Mouse (Mus musculus) ES-E14 (cell line): Measurements from ENCODE around the gene Grb2. TPM values are rescaled to one million over a fixed set of nuclear protein-coding genes. Genes with fewer than 3 reads are reported as not detected.

ENCODE experiments used
- DNase-seq: peaks from one replicate; pipeline ENCODE4 v3.0.0-alpha.2; 2013; ENCODE audit warnings: low read depth, low spot score
- H3K27ac ChIP-seq: 2 replicates; pipeline ENCODE4 v1.5.1; 2012; ENCODE audit warnings: low read depth, mild to moderate bottlenecking, low read length, moderate library complexity, mixed read lengths; ENCODE audit not compliant: poor library complexity, insufficient read depth, severe bottlenecking
- H3K36me3 ChIP-seq: 2 replicates; pipeline ENCODE4 v1.6.1; 2012; ENCODE audit warnings: mild to moderate bottlenecking, low read length, moderate library complexity, mixed read lengths; ENCODE audit not compliant: control insufficient read depth, poor library complexity, insufficient read depth, severe bottlenecking
- H3K4me1 ChIP-seq, 2 experiments: fragments of 150-350 bp in 1 of 2; sonication (generic) in 1 of 2; 2 replicates each; pipeline ENCODE4 v1.6.1; 2012; ENCODE audit warnings: low read length in 2 of 2, mild to moderate bottlenecking in 1 of 2, mixed read lengths in 1 of 2; ENCODE audit not compliant: control insufficient read depth in 2 of 2, insufficient read depth in 2 of 2, poor library complexity in 1 of 2
- H3K4me3 ChIP-seq, 2 experiments: fragments of 150-350 bp in 1 of 2; sonication (generic) in 1 of 2; 2 replicates each; pipeline ENCODE4 v1.5.1; 2012; ENCODE audit warnings: low read length in 2 of 2, low read depth in 1 of 2, mild to moderate bottlenecking in 1 of 2, mixed read lengths in 1 of 2; ENCODE audit not compliant: insufficient read depth in 1 of 2, poor library complexity in 1 of 2, severe bottlenecking in 1 of 2
- H3K9ac ChIP-seq: 2 replicates; pipeline ENCODE4 v1.6.1; 2012; ENCODE audit warnings: low read depth, mild to moderate bottlenecking, low read length, mixed read lengths; ENCODE audit not compliant: poor library complexity, insufficient read depth, severe bottlenecking
- H3K9me3 ChIP-seq: fragments of 150-350 bp; sonication (generic); 2 replicates; pipeline ENCODE4 v1.6.1; 2012; ENCODE audit warnings: low read depth, mild to moderate bottlenecking, low read length; ENCODE audit not compliant: control insufficient read depth, insufficient read depth
- CHD2 ChIP-seq: IDR thresholded peaks from 2 replicates; pipeline ENCODE4 v1.6.1; 2014; ENCODE audit warnings: mild to moderate bottlenecking, low read depth, low read length, inconsistent platforms
- HCFC1 ChIP-seq: IDR thresholded peaks from 2 replicates; pipeline ENCODE4 v1.6.1; 2012; ENCODE audit warnings: low read length, inconsistent platforms, borderline replicate concordance; ENCODE audit not compliant: insufficient read depth
- MAFK ChIP-seq: IDR thresholded peaks from 2 replicates; pipeline ENCODE4 v1.6.1; 2014; ENCODE audit warnings: mild to moderate bottlenecking, low read depth, low read length, inconsistent platforms; ENCODE audit not compliant: insufficient read depth
- ZC3H11A ChIP-seq: IDR thresholded peaks from 2 replicates; pipeline ENCODE4 v1.6.1; 2012; ENCODE audit warnings: low read depth, mild to moderate bottlenecking, inconsistent platforms, low read length, borderline replicate concordance
- ZNF384 ChIP-seq: IDR thresholded peaks from 2 replicates; pipeline ENCODE4 v1.6.1; 2012; ENCODE audit warnings: low read depth, low read length, inconsistent platforms
- in situ Hi-C, 2 experiments: fragments of 600-800 bp; cut with MboI; formaldehyde crosslinking; loops; one replicate each; pipeline ENCODE4 v1.15.1; 2025; ENCODE audit warnings: low sequenced_read_pairs in 2 of 2, inconsistent platforms in 1 of 2; ENCODE audit not compliant: unreplicated experiment in 2 of 2
- total RNA-seq: library from RNA; depleted of rRNA; stranded (reverse); fragments of 300-350 nt; gene quantifications from 2 replicates; pipeline ENCODE4 v1.2.3, GENCODE M21; 2012

The Grb2 gene
- total RNA-seq, 1 experiment = 24.4 TPM

GRCm38 (mm10) chr11:115677511-115677910 lies 30.9 kb downstream of the Grb2 start:
- Histone ChIP-seq H3K9me3 (no peaks in the 10 kb centered on the region), H3K4me1 (peaks cover 7 to 11% of the 10 kb centered on the region in 2 experiments; a peak in 2 of 4 replicates), H3K4me3 (no peak overlapping the region), H3K27ac (no peak overlapping the region), H3K9ac (no peak overlapping the region), H3K36me3 (peaks cover 1% of the 10 kb centered on the region; the same call in 1 of the 2 replicates)
- in situ Hi-C loops = no loop called here
- DNase-seq = no peak
- TF ChIP-seq HCFC1 (no peak), ZNF384 (no peak), CHD2 (no peak), ZC3H11A (no peak), MAFK (no peak)

- Histone ChIP-seq H3K9ac (no peak overlapping the region), H3K4me3 (no peak overlapping the region), H3K36me3 (no peaks in the 10 kb centered on the region; the same call in 1 of the 2 replicates), H3K9me3 (no peaks in the 10 kb centered on the region), H3K4me1 (peaks cover 9 to 17% of the 10 kb centered on the region in 2 experiments; a peak in 3 of 4 replicates), H3K27ac (no peak overlapping the region)
- in situ Hi-C loops = no loop called here
- DNase-seq = no peak
- TF ChIP-seq HCFC1 (no peak), ZC3H11A (no peak), ZNF384 (no peak), CHD2 (no peak), MAFK (no peak)
Measured at GRCm38 (mm10) chr11:115676738-115677137, 31.7 kb downstream of the Grb2 start.

- Histone ChIP-seq H3K4me3 (no peak overlapping the region), H3K27ac (no peak overlapping the region), H3K9me3 (no peaks in the 10 kb centered on the region), H3K4me1 (peaks cover 12 to 21% of the 10 kb centered on the region in 2 experiments; a peak in 3 of 4 replicates), H3K9ac (no peak overlapping the region), H3K36me3 (no peaks in the 10 kb centered on the region; the same call in 1 of the 2 replicates)
- no peak for DNase-seq
- in situ Hi-C loops = no loop called here
- TF ChIP-seq ZNF384 (no peak), MAFK (no peak), CHD2 (no peak), ZC3H11A (no peak), HCFC1 (no peak)
Measured at GRCm38 (mm10) chr11:115674235-115674865, 34.0 kb downstream of the Grb2 start.

GRCm38 (mm10) chr11:115673471-115674234 lies 34.7 kb downstream of the Grb2 start:
- H3K9ac ChIP-seq = no peak overlapping the region
- no peaks in the 10 kb centered on the region for H3K9me3 ChIP-seq
- no peak overlapping the region for H3K27ac ChIP-seq
- H3K4me3 ChIP-seq = no peak overlapping the region
- DNase-seq = no peak
- peaks cover 12 to 21% of the 10 kb centered on the region in 2 experiments; a peak in 3 of 4 replicates for H3K4me1 ChIP-seq
- in situ Hi-C loops = no loop called here
- no peak for TF ChIP-seq ZC3H11A
- TF ChIP-seq ZNF384 = no peak
- no peak for TF ChIP-seq MAFK
- no peak for TF ChIP-seq HCFC1
- no peak for TF ChIP-seq CHD2
- no peaks in the 10 kb centered on the region; the same call in 1 of the 2 replicates for H3K36me3 ChIP-seq
